Mouse (Mus musculus) olfactory bulb, adult 2 months (tissue): ENCODE measurements at regions not wholly inside any gene's neighbourhood (a gene's known extent, or its start where the extent isn't known, plus 50 kb on each side); places are given as distances from the start of the nearest gene placed in this dataset.

Source experiments
- H3K27ac ChIP-seq: fragments of 200-500 bp; 2 replicates; pipeline ENCODE4 v1.5.1; 2012; ENCODE audit warnings: low read depth, low read length; ENCODE audit not compliant: insufficient read depth
- H3K4me1 ChIP-seq: fragments of 200-500 bp; 2 replicates; pipeline ENCODE4 v1.6.1; 2012; ENCODE audit warnings: low read length; ENCODE audit not compliant: control insufficient read depth, insufficient read depth
- H3K4me3 ChIP-seq: fragments of 200-500 bp; 2 replicates; pipeline ENCODE4 v1.5.1; 2012; ENCODE audit warnings: mild to moderate bottlenecking, low read depth, low read length, moderate library complexity; ENCODE audit not compliant: insufficient read depth
- CTCF ChIP-seq: fragments of 200-500 bp; IDR thresholded peaks from 2 replicates; pipeline ENCODE4 v1.5.1; 2012; ENCODE audit warnings: low read depth, mild to moderate bottlenecking, low read length, moderate library complexity; ENCODE audit not compliant: insufficient read depth
- POLR2A ChIP-seq: fragments of 200-500 bp; IDR thresholded peaks from 2 replicates; pipeline ENCODE4 v1.6.1; 2012; ENCODE audit warnings: mild to moderate bottlenecking, low read depth, low read length, moderate library complexity; ENCODE audit not compliant: insufficient read depth
- WGBS: fragments of 180-500 bp; shearing (Covaris S2); methylation state at CpG from one replicate; pipeline ENCODE4 v1.1.7; 2018; 5-methylcytosine and 5-hydroxymethylcytosine counted together

- H3K27ac ChIP-seq = no peak overlapping the region
- WGBS = 76% methylated on average over 5 of the region's 5 CpGs
- no peaks in the 10 kb centered on the region for H3K4me1 ChIP-seq
Observed at GRCm38 (mm10) chr9:84178705-84179104, 253.8 kb downstream of the Bckdhb start.

DNA sequence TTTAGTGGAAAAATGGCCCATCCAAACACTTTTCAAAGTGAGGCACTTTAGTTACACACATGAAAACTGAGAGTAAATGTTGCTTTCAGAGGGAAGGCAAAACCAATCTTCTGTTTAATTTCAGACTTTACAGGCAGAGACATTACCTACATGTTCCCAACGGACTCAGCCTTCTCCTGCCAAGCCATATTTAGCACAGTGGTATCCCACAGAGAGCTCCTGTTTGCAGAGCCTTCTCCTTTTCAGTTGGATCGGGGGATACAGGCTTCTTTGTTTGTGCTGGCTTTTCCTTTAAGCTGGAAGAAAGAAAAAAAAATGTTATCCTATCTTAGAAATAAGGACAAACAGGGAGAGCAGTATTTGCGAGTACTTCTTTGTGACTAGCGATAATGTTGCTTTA is 254.3 kb downstream of the Bckdhb start:
- 42% methylated on average over 4 of the region's 4 CpGs for WGBS
- no peak overlapping the region for H3K27ac ChIP-seq
- no peak for TF ChIP-seq POLR2A
- TF ChIP-seq CTCF = no peak

More at GRCm38 (mm10) chr9:84178705-84179104, 253.8 kb downstream of the Bckdhb start:
- H3K4me3 ChIP-seq = no peak overlapping the region
- TF ChIP-seq POLR2A (no peak), CTCF (no peak)

DNA sequence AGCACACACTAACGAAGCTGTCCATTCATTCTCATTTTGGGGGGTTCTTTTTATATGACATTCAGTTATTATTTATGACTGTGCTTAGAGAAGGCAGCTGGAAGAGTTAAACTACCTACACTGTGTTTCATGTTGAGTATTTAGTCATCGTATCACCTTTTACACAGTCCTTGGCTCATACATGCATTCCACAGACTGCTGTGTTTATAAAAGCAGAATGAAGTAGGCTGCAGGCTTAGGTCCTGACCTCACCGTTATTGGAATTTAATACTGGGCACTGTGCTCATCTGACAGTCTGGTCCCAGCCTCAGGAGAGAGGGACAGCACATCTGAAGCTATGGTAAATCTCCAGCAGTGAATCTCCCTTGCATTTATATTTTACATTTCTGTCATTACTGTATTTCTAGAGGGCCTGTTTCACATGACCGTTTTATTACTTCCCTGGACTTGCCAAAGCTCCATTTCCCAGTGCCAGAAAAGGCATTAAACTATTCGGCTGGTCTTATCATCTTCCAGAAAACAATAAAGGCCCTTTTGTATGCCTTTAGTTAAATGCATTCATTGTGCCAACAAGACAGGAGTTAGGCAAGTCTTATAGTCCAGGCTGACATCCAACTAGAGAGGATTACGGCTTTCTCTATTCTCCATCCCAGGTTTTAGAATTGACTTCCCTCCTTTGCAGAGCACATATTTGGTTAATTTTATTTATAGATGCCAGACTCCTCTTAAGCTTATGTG is 258.9 kb downstream of the Bckdhb start:
- WGBS = 60% methylated on average over 6 of the region's 6 CpGs
- no peaks in the 10 kb centered on the region; the same call in 1 of the 2 replicates for H3K4me1 ChIP-seq
- H3K4me3 ChIP-seq = no peak overlapping the region
- TF ChIP-seq CTCF = no peak
- no peak for TF ChIP-seq POLR2A
- no peak overlapping the region for H3K27ac ChIP-seq

More for the DNA sequence above, 254.3 kb downstream of the Bckdhb start:
- H3K4me1 ChIP-seq = no peaks in the 10 kb centered on the region
- H3K4me3 ChIP-seq = no peak overlapping the region

- WGBS = 71% methylated on average over 3 of the region's 3 CpGs
- no peak overlapping the region for H3K4me3 ChIP-seq
- no peak for TF ChIP-seq POLR2A
- TF ChIP-seq CTCF = no peak
- H3K4me1 ChIP-seq = peaks cover 2% of the 10 kb centered on the region; the same call in 1 of the 2 replicates
- no peak overlapping the region for H3K27ac ChIP-seq
Observed at GRCm38 (mm10) chr9:84187531-84187930, 262.6 kb downstream of the Bckdhb start.

- Histone ChIP-seq H3K27ac (no peak overlapping the region), H3K4me3 (no peak overlapping the region), H3K4me1 (peaks cover 2% of the 10 kb centered on the region; the same call in 1 of the 2 replicates)
- WGBS = 84% methylated on average over 1 of the region's 1 CpGs
- no peak for TF ChIP-seq POLR2A
Observed at GRCm38 (mm10) chr9:84193405-84193804, 268.5 kb downstream of the Bckdhb start.

DNA sequence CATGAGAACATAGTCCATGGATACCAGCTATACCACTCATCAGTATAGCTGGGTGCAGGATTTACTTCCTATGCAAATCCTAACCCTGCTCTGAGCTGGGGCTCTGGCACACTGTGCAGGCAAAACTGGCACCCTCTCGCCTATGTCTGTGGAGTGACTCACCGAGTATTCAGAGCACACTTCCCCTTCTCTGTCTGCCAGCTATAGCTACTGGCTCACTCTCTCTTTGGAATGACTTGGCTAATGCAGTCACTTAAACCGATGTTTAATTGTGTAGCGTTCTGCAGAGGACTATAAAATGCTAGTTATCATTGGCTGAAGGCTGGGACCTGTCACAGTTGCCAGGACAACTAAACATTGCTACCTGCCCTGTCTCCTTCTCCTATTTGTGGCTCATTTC is 269.8 kb downstream of the Bckdhb start:
- 30% methylated on average over 4 of the region's 4 CpGs for WGBS
- H3K4me3 ChIP-seq = no peak overlapping the region
- no peak for TF ChIP-seq CTCF
- no peak for TF ChIP-seq POLR2A
- H3K4me1 ChIP-seq = no peaks in the 10 kb centered on the region
- H3K27ac ChIP-seq = no peak overlapping the region

DNA sequence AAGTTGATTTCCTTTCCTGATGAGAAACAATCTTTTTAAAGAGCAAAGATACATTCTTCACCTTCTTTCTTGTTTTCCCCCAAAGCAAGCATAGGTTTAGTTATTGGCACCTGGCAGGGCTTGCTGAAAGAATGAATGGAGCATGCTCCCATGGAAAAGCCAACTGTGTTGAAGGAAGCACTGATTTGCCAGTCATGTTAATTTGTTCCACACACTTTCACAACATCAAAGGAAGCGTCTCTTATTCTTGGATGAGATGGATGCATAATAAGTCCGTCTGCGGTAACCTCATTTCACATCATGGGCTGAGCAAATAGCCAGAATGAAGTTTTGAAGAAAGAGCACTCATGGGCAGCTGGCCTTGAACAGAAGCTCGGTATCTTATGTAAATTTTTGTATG is 270.4 kb downstream of the Bckdhb start:
- no peak for TF ChIP-seq POLR2A
- TF ChIP-seq CTCF = no peak
- no peak overlapping the region for H3K4me3 ChIP-seq
- H3K4me1 ChIP-seq = no peaks in the 10 kb centered on the region
- WGBS = 75% methylated on average over 4 of the region's 4 CpGs
- no peak overlapping the region for H3K27ac ChIP-seq

DNA sequence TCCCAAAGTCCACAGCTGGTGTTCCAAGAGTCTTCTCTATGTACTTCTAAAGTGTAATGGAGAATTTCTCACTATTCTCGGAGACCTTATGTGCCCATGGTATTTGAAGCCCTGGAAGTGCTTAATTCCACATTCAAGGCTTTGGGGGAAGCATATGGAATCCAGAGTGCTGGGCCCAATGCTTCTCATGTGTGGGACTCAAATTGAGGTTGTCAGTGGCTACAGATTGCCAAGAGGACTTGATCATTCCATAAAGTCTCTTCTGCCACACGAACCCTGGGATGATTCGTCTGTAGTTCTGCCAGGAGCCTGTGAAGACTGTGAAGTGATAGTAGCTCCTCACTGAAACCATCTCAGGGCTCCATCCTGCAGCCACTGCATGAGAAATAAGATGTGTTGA is 275.3 kb downstream of the Bckdhb start:
- Histone ChIP-seq H3K4me3 (no peak overlapping the region), H3K27ac (no peak overlapping the region), H3K4me1 (no peaks in the 10 kb centered on the region)
- 92% methylated on average over 3 of the region's 3 CpGs for WGBS
- no peak for TF ChIP-seq CTCF
- TF ChIP-seq POLR2A = no peak

- H3K27ac ChIP-seq = no peak overlapping the region
- no peaks in the 10 kb centered on the region for H3K4me1 ChIP-seq
- no peak overlapping the region for H3K4me3 ChIP-seq
- no peak for TF ChIP-seq POLR2A
- TF ChIP-seq CTCF = no peak
- 75% methylated on average over 3 of the region's 3 CpGs for WGBS
Observed at GRCm38 (mm10) chr9:84204056-84204455, 279.1 kb downstream of the Bckdhb start.

- Histone ChIP-seq H3K27ac (no peak overlapping the region), H3K4me1 (no peaks in the 10 kb centered on the region), H3K4me3 (no peak overlapping the region)
- no peak for TF ChIP-seq POLR2A
- TF ChIP-seq CTCF = no peak
- WGBS = 89% methylated on average over 4 of the region's 4 CpGs
Observed at GRCm38 (mm10) chr9:84240491-84240975, 315.6 kb downstream of the Bckdhb start.
